Mouse (Mus musculus): ENCODE measurements around the gene Bcorl1. TPM values are rescaled to one million over a fixed set of nuclear protein-coding genes. Genes with fewer than 3 reads are reported as not detected.

Bcorl1 gene
- total RNA-seq, 2 experiments from 2014 or later, result 6.4 to 8.2 TPM

- no peak for DNase-seq
These were observed 100.8 kb downstream of the Bcorl1 start for GRCm38 (mm10) chrX:48441954-48442353.

- DNase-seq, result no peak
These were observed 103.5 kb downstream of the Bcorl1 start for GRCm38 (mm10) chrX:48444677-48445076.

GRCm38 (mm10) chrX:48449646-48450045, 108.5 kb downstream of the Bcorl1 start:
- DNase-seq, result no peak

GRCm38 (mm10) chrX:48452231-48452890, 111.2 kb downstream of the Bcorl1 start:
- DNase-seq, result no peak

GRCm38 (mm10) chrX:48452931-48453673, 111.9 kb downstream of the Bcorl1 start:
- DNase-seq, result peak; percentile 44

GRCm38 (mm10) chrX:48453736-48454494, 112.8 kb downstream of the Bcorl1 start:
- peak; percentile 63 for DNase-seq

GRCm38 (mm10) chrX:48454495-48454878, 113.3 kb downstream of the Bcorl1 start:
- DNase-seq, result no peak

- no peak for DNase-seq
These were observed 113.9 kb downstream of the Bcorl1 start for GRCm38 (mm10) chrX:48455018-48455417.

GRCm38 (mm10) chrX:48456956-48457355, 115.8 kb downstream of the Bcorl1 start:
- DNase-seq, result no peak

Other genes with a start within 250 kb of the Bcorl1 start
- 1 to 10 TPM; 2.2 to 3.2 TPM for gene Xpnpep2, start 232.6 kb upstream of the Bcorl1 start, total RNA-seq (2021)
- 1 to 10 TPM in 1 of 2 experiments, under 1 TPM in 1; 0.82 to 1.2 TPM for gene Sash3, start 194.9 kb upstream of the Bcorl1 start, total RNA-seq (2021)
- gene Zdhhc9, start 132.5 kb upstream of the Bcorl1 start, total RNA-seq (2021), result 10 to 100 TPM in 1 of 2 experiments, 1 to 10 TPM in 1; 9.5 to 14.9 TPM
- gene Utp14a, start 84.5 kb upstream of the Bcorl1 start, total RNA-seq (2021), result 10 to 100 TPM; 14.1 to 16.9 TPM
- 10 to 100 TPM in 1 of 2 experiments, 1 to 10 TPM in 1; 6.1 to 11.3 TPM for gene Elf4, start 121.8 kb downstream of the Bcorl1 start, total RNA-seq (2021)
- gene Aifm1, start 172.2 kb downstream of the Bcorl1 start, total RNA-seq (2021), result 10 to 100 TPM; 41.8 to 46.2 TPM
- gene Rab33a, start 177.9 kb downstream of the Bcorl1 start, total RNA-seq (2021), result 1 to 10 TPM in 1 of 2 experiments, under 1 TPM in 1; 0.54 to 1.2 TPM